Mouse (Mus musculus) kidney, postnatal 0 days (tissue): Measurements from ENCODE around the gene A030003K21Rik. TPM values are rescaled to one million over a fixed set of nuclear protein-coding genes. Genes with fewer than 3 reads are reported as not detected.
"Not testable (repeated sequence)": the region's sequence is repeated elsewhere in the genome, so short reads cannot be mapped to it uniquely, and the experiment has no call there.

ENCODE experiments used
- ATAC-seq: fragments of 200-750 bp; cut with Nextera tagmentation; replicated peaks from 2 replicates; pipeline ENCODE4 v1.8.0; 2017; ENCODE audit warnings: low read depth, moderate number of reproducible peaks, moderate TSS enrichment, moderate library complexity; ENCODE audit not compliant: low FRiP score
- DNase-seq: peaks from one replicate; pipeline ENCODE4 v3.0.0-alpha.2; 2016; ENCODE audit warnings: low spot score
- H3K27ac ChIP-seq: fragments of 300-500 bp; sonication (generic); 2 replicates; pipeline ENCODE4 v1.5.1; 2014; ENCODE audit warnings: mild to moderate bottlenecking
- H3K27me3 ChIP-seq: fragments of 300-500 bp; sonication (generic); 2 replicates; pipeline ENCODE4 v1.6.1; 2014; ENCODE audit warnings: low read length, mixed read lengths; ENCODE audit not compliant: insufficient read depth
- H3K36me3 ChIP-seq: fragments of 300-500 bp; sonication (generic); 2 replicates; pipeline ENCODE4 v1.6.1; 2014; ENCODE audit warnings: low read length, mixed read lengths; ENCODE audit not compliant: insufficient read depth
- H3K4me1 ChIP-seq: fragments of 300-500 bp; sonication (generic); replicated peaks from 2 replicates; pipeline ENCODE4 v1.6.1; 2014; ENCODE audit warnings: antibody characterized with exemption, low read length, mixed read lengths; ENCODE audit not compliant: insufficient read depth
- H3K4me2 ChIP-seq: fragments of 300-500 bp; sonication (generic); 2 replicates; pipeline ENCODE4 v1.6.1; 2014; ENCODE audit warnings: mild to moderate bottlenecking, low read length, moderate library complexity, mixed read lengths
- H3K4me3 ChIP-seq: fragments of 300-500 bp; sonication (generic); replicated peaks from 2 replicates; pipeline ENCODE4 v1.5.1; 2014; ENCODE audit warnings: low read depth, low read length
- H3K9ac ChIP-seq: fragments of 300-500 bp; sonication (generic); 2 replicates; pipeline ENCODE4 v1.6.1; 2014; ENCODE audit warnings: low read depth, low read length
- H3K9me3 ChIP-seq: fragments of 300-500 bp; sonication (generic); replicated peaks from 2 replicates; pipeline ENCODE4 v1.6.1; 2016; ENCODE audit warnings: low read length, inconsistent platforms, mixed read lengths
- CTCF ChIP-seq: IDR thresholded peaks from 2 replicates; pipeline ENCODE4 v1.5.1; 2016; ENCODE audit warnings: antibody characterized with exemption, low read depth, mild to moderate bottlenecking, moderate library complexity
- WGBS: fragments of 180-500 bp; shearing (Covaris S2); extraction: QIAGEN DNeasy Blood & Tissue Kit; methylation state at CpG from one replicate; pipeline ENCODE4 v1.1.7; 2014; 5-methylcytosine and 5-hydroxymethylcytosine counted together
- polyA plus RNA-seq: library from polyadenylated mRNA; unstranded; fragments of >200 nt; fragmentation: Nextera tagmentation; extraction: Ambion mirVana; gene quantifications from 2 replicates; pipeline ENCODE4 v1.2.1, GENCODE M21; 2015

A030003K21Rik gene
- not detected in 2 replicates for polyA plus RNA-seq

- not testable (repeated sequence) for H3K9ac ChIP-seq, DNase-seq, H3K9me3 ChIP-seq, H3K27me3 ChIP-seq, H3K4me2 ChIP-seq, ATAC-seq, H3K4me3 ChIP-seq, H3K36me3 ChIP-seq, H3K4me1 ChIP-seq, H3K27ac ChIP-seq
- no CpG with 5 or more reads among the region's 6 CpGs for WGBS
Observed at GRCm38 (mm10) chr1:82943295-82943694, at the start of gene A030003K21Rik. TSS of gene A030003K21Rik (minus strand) at chr1:82943388.

GRCm38 (mm10) chr1:82992093-82992492, 48.9 kb upstream of the A030003K21Rik start:
- TF ChIP-seq CTCF: no peak
- DNase-seq: peak; percentile 27
- Histone ChIP-seq H3K9me3 (no peaks in the 10 kb centered on the region), H3K4me1 (no peaks in the 10 kb centered on the region), H3K27me3 (no peaks in the 10 kb centered on the region), H3K27ac (peak overlapping the region; percentile 13; the same call in 1 of the 2 replicates), H3K4me2 (no peak overlapping the region), H3K4me3 (no peak overlapping the region), H3K9ac (no peak overlapping the region), H3K36me3 (no peaks in the 10 kb centered on the region)
- 56% methylated on average over 6 of the region's 6 CpGs for WGBS
- ATAC-seq: peak; percentile 69; the same call in 1 of the 2 replicates

GRCm38 (mm10) chr1:82991596-82991995, 48.4 kb upstream of the A030003K21Rik start:
- Histone ChIP-seq H3K9me3 (no peaks in the 10 kb centered on the region), H3K27me3 (no peaks in the 10 kb centered on the region), H3K36me3 (no peaks in the 10 kb centered on the region), H3K4me1 (no peaks in the 10 kb centered on the region), H3K27ac (no peak overlapping the region), H3K4me3 (no peak overlapping the region), H3K9ac (no peak overlapping the region), H3K4me2 (no peak overlapping the region)
- no peak for DNase-seq
- no peak for ATAC-seq
- WGBS: 68% methylated on average over 3 of the region's 3 CpGs
- TF ChIP-seq CTCF: no peak

- no peak for DNase-seq
- no peak overlapping the region for H3K9ac ChIP-seq
- no peaks in the 10 kb centered on the region for H3K4me1 ChIP-seq
- no peaks in the 10 kb centered on the region for H3K36me3 ChIP-seq
- no peak for ATAC-seq
- WGBS: 50% methylated on average over 4 of the region's 4 CpGs
- H3K4me2 ChIP-seq: no peak overlapping the region
- no peak overlapping the region for H3K27ac ChIP-seq
- no peak overlapping the region for H3K4me3 ChIP-seq
- H3K27me3 ChIP-seq: no peaks in the 10 kb centered on the region
- H3K9me3 ChIP-seq: no peaks in the 10 kb centered on the region
- no peak for TF ChIP-seq CTCF
Observed at GRCm38 (mm10) chr1:82991062-82991461, 47.9 kb upstream of the A030003K21Rik start.

GRCm38 (mm10) chr1:82987530-82988198, 44.5 kb upstream of the A030003K21Rik start:
- H3K4me1 ChIP-seq: no peaks in the 10 kb centered on the region
- H3K36me3 ChIP-seq: no peaks in the 10 kb centered on the region
- no peak overlapping the region for H3K27ac ChIP-seq
- DNase-seq (peak; percentile 75), ATAC-seq (no peak)
- H3K4me2 ChIP-seq: no peak overlapping the region
- H3K9me3 ChIP-seq: no peaks in the 10 kb centered on the region
- no peak overlapping the region for H3K4me3 ChIP-seq
- peak; percentile 84 for TF ChIP-seq CTCF
- no peak overlapping the region for H3K9ac ChIP-seq
- H3K27me3 ChIP-seq: no peaks in the 10 kb centered on the region
- WGBS: 31% methylated on average over 4 of the region's 4 CpGs

- no peak overlapping the region for H3K9ac ChIP-seq
- H3K4me2 ChIP-seq: no peak overlapping the region
- ATAC-seq (no peak), DNase-seq (no peak)
- H3K4me1 ChIP-seq: no peaks in the 10 kb centered on the region
- no peak overlapping the region for H3K27ac ChIP-seq
- H3K9me3 ChIP-seq: no peaks in the 10 kb centered on the region
- no peaks in the 10 kb centered on the region for H3K27me3 ChIP-seq
- TF ChIP-seq CTCF: no peak
- WGBS: 89% methylated on average over 6 of the region's 6 CpGs
- no peaks in the 10 kb centered on the region for H3K36me3 ChIP-seq
- no peak overlapping the region for H3K4me3 ChIP-seq
Observed at GRCm38 (mm10) chr1:82986738-82987137, 43.5 kb upstream of the A030003K21Rik start.

GRCm38 (mm10) chr1:82977840-82978239, 34.7 kb upstream of the A030003K21Rik start:
- Histone ChIP-seq H3K36me3 (no peaks in the 10 kb centered on the region), H3K9ac (no peak overlapping the region), H3K4me1 (no peaks in the 10 kb centered on the region), H3K9me3 (no peaks in the 10 kb centered on the region), H3K4me2 (no peak overlapping the region), H3K27me3 (no peaks in the 10 kb centered on the region), H3K27ac (no peak overlapping the region), H3K4me3 (no peak overlapping the region)
- DNase-seq (no peak), ATAC-seq (no peak)
- no peak for TF ChIP-seq CTCF
